Mouse (Mus musculus): ENCODE measurements around the gene Pcdh15.

GRCm38 (mm10) chr10:73915170-73915569 lies 816.0 kb downstream of the Pcdh15 start:
- TF ChIP-seq CTCF (IDR thresholded peaks at IDR 0.05; ENCODE audit: extremely low read depth, insufficient read depth, low read length) (no peak), POLR2A (IDR thresholded peaks at IDR 0.05; ENCODE audit: extremely low read depth, insufficient read depth, low read length) (no peak)
